Mouse (Mus musculus) lung, adult 2 months (tissue): ENCODE results near the gene Mtm1.

Experiments
- CTCF ChIP-seq: fragments of 200-500 bp; IDR thresholded peaks from 2 replicates; pipeline ENCODE4 v1.5.1; 2011; ENCODE audit warnings: mild to moderate bottlenecking, low read length, control low read depth; ENCODE audit not compliant: insufficient read depth
- POLR2A ChIP-seq: fragments of 200-500 bp; IDR thresholded peaks from 2 replicates; pipeline ENCODE4 v1.6.1; 2011; ENCODE audit warnings: low read depth, mild to moderate bottlenecking, control low read depth, low read length, borderline replicate concordance; ENCODE audit errors: extremely low read depth

DNA sequence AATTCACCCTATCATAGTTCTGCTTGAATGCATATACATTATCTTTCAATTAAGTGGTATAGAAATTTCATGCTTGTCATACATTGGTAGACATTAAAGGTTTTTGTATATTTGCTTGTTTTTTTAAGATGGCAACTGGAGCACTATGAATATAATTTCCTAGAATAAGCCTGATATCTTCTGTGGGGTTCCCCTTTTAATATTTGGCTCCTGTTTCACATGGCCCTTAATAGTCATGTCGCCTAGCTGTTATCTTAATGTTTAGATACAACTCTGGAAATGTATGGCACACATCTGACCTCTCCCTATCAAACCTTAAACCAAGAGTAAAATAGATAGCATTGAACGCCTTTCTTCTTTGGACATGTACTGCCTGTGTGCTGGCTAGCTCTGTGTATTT lies 20.3 kb downstream of the Mtm1 start:
- TF ChIP-seq CTCF: no peak
- TF ChIP-seq POLR2A: no peak
